Mouse (Mus musculus) hindbrain, embryonic 14.5 days (tissue): ENCODE measurements around the gene Gm14412. TPM values are rescaled to one million over a fixed set of nuclear protein-coding genes. Genes with fewer than 3 reads are reported as not detected.
"Not testable (repeated sequence)": the region's sequence is repeated elsewhere in the genome, so short reads cannot be mapped to it uniquely, and the experiment has no call there.

ENCODE experiments used
- ATAC-seq: fragments of 200-750 bp; cut with Nextera tagmentation; 2 replicates; pipeline ENCODE4 v1.8.0; 2017; ENCODE audit warnings: moderate number of reproducible peaks, mild to moderate bottlenecking, moderate TSS enrichment, moderate library complexity; ENCODE audit not compliant: low FRiP score
- DNase-seq: peaks from one replicate; pipeline ENCODE4 v3.0.0-alpha.2; 2015; ENCODE audit warnings: low spot score
- H3K27ac ChIP-seq: fragments of 300-500 bp; sonication (generic); 2 replicates; pipeline ENCODE4 v1.5.1; 2014; ENCODE audit warnings: mild to moderate bottlenecking, moderate library complexity
- H3K27me3 ChIP-seq: fragments of 300-500 bp; sonication (generic); 2 replicates; pipeline ENCODE4 v1.6.1; 2014; ENCODE audit warnings: mild to moderate bottlenecking, low read length, mixed read lengths; ENCODE audit not compliant: control insufficient read depth, insufficient read depth
- H3K36me3 ChIP-seq: fragments of 300-500 bp; sonication (generic); replicated peaks from 2 replicates; pipeline ENCODE4 v1.6.1; 2014; ENCODE audit not compliant: control insufficient read depth, insufficient read depth
- H3K4me1 ChIP-seq: fragments of 300-500 bp; sonication (generic); replicated peaks from 2 replicates; pipeline ENCODE4 v1.6.1; 2014; ENCODE audit warnings: antibody characterized with exemption, low read length, mixed read lengths; ENCODE audit not compliant: control insufficient read depth, insufficient read depth
- H3K4me2 ChIP-seq: fragments of 300-500 bp; sonication (generic); replicated peaks from 2 replicates; pipeline ENCODE4 v1.6.1; 2014; ENCODE audit warnings: mild to moderate bottlenecking, moderate library complexity
- H3K4me3 ChIP-seq: fragments of 300-500 bp; sonication (generic); replicated peaks from 2 replicates; pipeline ENCODE4 v1.5.1; 2014; ENCODE audit warnings: mild to moderate bottlenecking, low read length
- H3K9ac ChIP-seq: fragments of 300-500 bp; sonication (generic); 2 replicates; pipeline ENCODE4 v1.6.1; 2014
- H3K9me3 ChIP-seq: fragments of 300-500 bp; sonication (generic); 2 replicates; pipeline ENCODE4 v1.6.1; 2016; ENCODE audit warnings: low read length; ENCODE audit not compliant: control insufficient read depth
- WGBS: fragments of 180-500 bp; shearing (Covaris S2); extraction: QIAGEN DNeasy Blood & Tissue Kit; methylation state at CpG from one replicate; pipeline ENCODE4 v1.1.7; 2014; 5-methylcytosine and 5-hydroxymethylcytosine counted together
- polyA plus RNA-seq: library from polyadenylated mRNA; unstranded; fragments of >200 nt; fragmentation: Nextera tagmentation; extraction: Ambion mirVana; gene quantifications from 2 replicates; pipeline ENCODE4 v1.2.1, GENCODE M21; 2014

Gm14412 gene
- polyA plus RNA-seq, 1 experiment from 2014 or later, result 0.44 TPM

DNA sequence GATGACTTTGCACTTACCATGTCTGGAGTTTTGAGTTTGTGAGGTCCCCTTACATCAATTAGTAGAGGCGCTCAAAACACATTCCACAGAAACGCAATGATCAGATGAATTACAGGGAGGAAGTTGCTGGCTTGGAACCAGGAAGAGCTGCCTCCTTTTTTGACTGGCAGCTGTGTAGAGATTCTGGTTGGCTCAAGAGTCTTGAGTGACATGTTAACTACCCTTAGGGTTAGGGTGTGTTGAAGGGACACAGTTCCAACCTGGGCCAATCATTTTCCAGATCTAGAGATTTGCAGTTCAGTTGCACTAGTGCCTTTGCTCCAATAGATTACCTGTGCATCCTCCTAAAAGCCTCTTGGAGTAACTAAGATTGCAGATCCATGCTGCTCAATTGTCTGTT, 51.9 kb downstream of the Gm14412 start:
- not testable (repeated sequence) for H3K36me3 ChIP-seq, H3K27me3 ChIP-seq, H3K4me1 ChIP-seq, H3K27ac ChIP-seq, H3K4me3 ChIP-seq, ATAC-seq, H3K4me2 ChIP-seq, H3K9me3 ChIP-seq, H3K9ac ChIP-seq, DNase-seq
- 86% methylated on average over 2 of the region's 2 CpGs for WGBS

DNA sequence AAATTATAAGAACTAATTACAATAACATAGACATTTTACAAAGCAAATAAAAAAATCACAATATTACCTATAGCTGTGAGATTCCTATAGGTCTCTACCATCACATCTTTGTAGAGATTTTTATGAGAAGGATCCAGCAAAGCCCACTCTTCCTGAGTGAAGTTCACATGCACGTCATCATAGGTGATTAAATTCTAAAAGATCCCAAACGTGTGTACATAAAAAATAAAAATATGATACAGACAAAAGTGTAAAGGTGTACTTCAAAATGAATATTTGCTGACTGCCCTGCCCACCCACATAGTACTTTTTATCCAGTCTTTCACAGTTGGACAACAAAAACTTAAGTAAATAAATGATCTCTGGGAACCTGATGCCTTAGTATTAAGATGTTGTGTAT, 57.2 kb downstream of the Gm14412 start, which contains the start of gene Gm14409:
Gm14409 (minus strand) TSS at position 101 of the 400 bp plus-strand sequence.
- not testable (repeated sequence) for H3K9ac ChIP-seq, H3K36me3 ChIP-seq, H3K4me2 ChIP-seq, H3K4me1 ChIP-seq, H3K4me3 ChIP-seq, ATAC-seq, DNase-seq, H3K27me3 ChIP-seq, H3K9me3 ChIP-seq, H3K27ac ChIP-seq
- WGBS, result no CpG with 5 or more reads among the region's 2 CpGs

Other genes starting within 250 kb of the Gm14412 start
- not detected in 2 replicates for gene Gm14401, start 250.0 kb downstream of the Gm14412 start, polyA plus RNA-seq
- 35.3 and 45.5 TPM in 2 replicates for gene Gm14410, start 117.9 kb downstream of the Gm14412 start, polyA plus RNA-seq
- not detected in 2 replicates for gene Gm14409, start 57.3 kb downstream of the Gm14412 start, polyA plus RNA-seq
- gene Gm14418, start 74.0 kb upstream of the Gm14412 start, polyA plus RNA-seq, result 9.8 and 10.2 TPM in 2 replicates
- 7.4 and 8.6 TPM in 2 replicates for gene Zfp970, start 140.4 kb upstream of the Gm14412 start, polyA plus RNA-seq
- gene Gm14403, start 173.9 kb upstream of the Gm14412 start, polyA plus RNA-seq, result 3.8 and 4.3 TPM in 2 replicates